Mouse (Mus musculus): ENCODE measurements around the gene Tmed4. TPM values are rescaled to one million over a fixed set of nuclear protein-coding genes. Genes with fewer than 3 reads are reported as not detected.

The Tmed4 gene
- polyA plus RNA-seq (2014; fragmentation: Nextera tagmentation; extraction: Ambion mirVana), result 145 and 154 TPM in 2 replicates

DNA sequence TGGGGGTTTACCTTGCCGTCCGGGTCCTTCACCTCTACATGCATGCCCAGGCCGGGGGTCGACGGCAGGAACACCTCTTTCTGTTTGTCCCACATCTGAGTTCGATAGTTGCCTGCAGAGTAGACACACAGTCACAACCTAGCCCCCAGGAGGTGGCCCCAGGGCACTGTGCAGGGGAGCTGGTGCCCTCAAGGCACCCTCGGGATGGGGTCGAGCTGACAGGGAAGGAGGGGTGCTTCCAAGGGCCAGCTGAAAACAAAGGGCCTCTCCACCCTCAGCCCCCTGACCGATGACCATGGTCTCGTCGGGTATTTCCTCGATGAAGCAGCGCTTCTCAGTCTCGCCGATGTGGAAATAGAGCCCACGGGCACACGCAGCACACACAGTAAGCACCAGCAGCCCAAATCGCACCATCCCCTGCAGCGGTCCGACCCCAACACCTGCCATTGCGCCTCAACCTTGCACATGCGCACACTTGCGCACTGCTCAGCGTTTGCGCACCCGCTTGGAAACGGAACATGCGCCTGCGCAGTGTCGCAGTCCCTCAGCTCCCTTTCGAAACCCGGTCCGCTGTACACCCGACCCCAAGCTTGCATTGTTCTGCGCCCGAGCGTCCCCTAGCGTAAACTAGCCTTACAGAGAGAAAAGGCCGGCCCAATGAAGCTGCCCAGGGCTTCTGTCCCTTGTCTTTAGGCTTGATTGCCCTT, at the start of gene Tmed4:
Gene Tmed4 (minus strand): TSS at position 484 of the 707 bp plus-strand sequence.
- Histone ChIP-seq H3K27ac (ENCODE audit: low read depth, low read length) (peak within 1 kb of the TSS; percentile 9; the same call in 1 of the 2 replicates), H3K4me1 (ENCODE audit: control insufficient read depth, insufficient read depth, low read length) (peaks cover 10% of the 10 kb centered on the region), H3K36me3 (ENCODE audit: control insufficient read depth, insufficient read depth, low read length) (peaks cover 4% of the 10 kb centered on the region), H3K27me3 (ENCODE audit: control insufficient read depth, insufficient read depth, low read length) (no peaks in the 10 kb centered on the region), H3K4me2 (ENCODE audit: low read depth) (peak within 1 kb of the TSS; percentile 90), H3K9me3 (ENCODE audit: control insufficient read depth, low read length) (no peaks in the 10 kb centered on the region), H3K4me3 (ENCODE audit: low read depth, low read length) (peak within 1 kb of the TSS; percentile 94), H3K9ac (ENCODE audit: low read length) (peak within 1 kb of the TSS; percentile 86)
- DNase-seq (ENCODE audit: low spot score), result peak; percentile 98
- peak; percentile 93 for ATAC-seq (ENCODE audit: insufficient read depth, low FRiP score, low TSS enrichment)
- WGBS, result under 1% methylated on average over 39 of the region's 39 CpGs

DNA sequence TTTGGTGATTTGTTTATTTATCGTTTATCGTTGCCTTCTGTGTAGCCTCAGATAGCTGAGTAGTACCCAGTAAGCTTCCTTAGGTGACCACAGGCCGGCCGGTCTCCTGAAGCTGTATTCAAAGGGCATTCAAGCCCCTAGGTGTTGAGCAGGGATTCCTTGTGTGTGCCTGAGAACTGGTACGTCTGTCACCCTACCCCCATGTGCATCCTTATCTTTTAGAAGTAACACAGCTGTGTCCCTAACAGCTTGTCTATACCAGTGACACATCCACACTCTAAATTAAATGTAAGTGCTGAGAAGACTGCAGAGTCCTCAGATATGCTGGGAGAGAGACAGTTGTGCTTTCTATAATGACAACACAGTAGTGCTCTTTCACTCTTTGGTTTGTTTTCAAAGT, 48.7 kb upstream of the Tmed4 start:
- ATAC-seq (ENCODE audit: insufficient read depth, low FRiP score, low TSS enrichment) (no peak), DNase-seq (ENCODE audit: low spot score) (no peak)
- H3K4me2 ChIP-seq (ENCODE audit: low read depth), result no peak overlapping the region
- H3K4me1 ChIP-seq (ENCODE audit: control insufficient read depth, insufficient read depth, low read length), result no peaks in the 10 kb centered on the region
- WGBS, result 84% methylated on average over 5 of the region's 5 CpGs
- H3K27ac ChIP-seq (ENCODE audit: low read depth, low read length), result no peak overlapping the region
- no peaks in the 10 kb centered on the region for H3K9me3 ChIP-seq (ENCODE audit: control insufficient read depth, low read length)
- H3K36me3 ChIP-seq (ENCODE audit: control insufficient read depth, insufficient read depth, low read length), result peaks cover 2% of the 10 kb centered on the region; the same call in 1 of the 2 replicates
- no peaks in the 10 kb centered on the region for H3K27me3 ChIP-seq (ENCODE audit: control insufficient read depth, insufficient read depth, low read length)
- H3K4me3 ChIP-seq (ENCODE audit: low read depth, low read length), result no peak overlapping the region
- H3K9ac ChIP-seq (ENCODE audit: low read length), result no peak overlapping the region

DNA sequence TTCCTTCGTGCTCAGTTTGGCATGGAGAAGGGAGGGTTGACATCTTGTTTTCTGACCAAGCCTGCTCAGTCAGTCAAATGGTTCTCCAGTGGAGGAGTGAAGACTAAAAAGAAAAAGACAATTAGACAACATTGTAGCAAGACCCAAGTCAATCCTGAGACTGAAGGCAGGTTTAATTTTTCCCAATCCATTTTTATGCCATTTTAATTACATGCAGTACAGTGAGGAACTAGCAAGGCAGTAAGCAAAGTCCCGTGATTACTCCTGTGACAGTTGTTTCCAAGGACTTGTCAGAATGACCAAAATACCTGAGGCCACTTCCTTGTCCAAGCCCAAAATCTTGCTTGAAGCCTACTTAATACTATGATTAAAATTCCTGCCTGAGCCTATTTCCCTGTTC, 47.4 kb upstream of the Tmed4 start:
- H3K9ac ChIP-seq (ENCODE audit: low read length), result no peak overlapping the region
- DNase-seq (ENCODE audit: low spot score) (no peak), ATAC-seq (ENCODE audit: insufficient read depth, low FRiP score, low TSS enrichment) (no peak)
- H3K27ac ChIP-seq (ENCODE audit: low read depth, low read length), result no peak overlapping the region
- peaks cover 2% of the 10 kb centered on the region; the same call in 1 of the 2 replicates for H3K36me3 ChIP-seq (ENCODE audit: control insufficient read depth, insufficient read depth, low read length)
- H3K9me3 ChIP-seq (ENCODE audit: control insufficient read depth, low read length), result no peaks in the 10 kb centered on the region
- 90% methylated on average over 2 of the region's 2 CpGs for WGBS
- no peaks in the 10 kb centered on the region for H3K4me1 ChIP-seq (ENCODE audit: control insufficient read depth, insufficient read depth, low read length)
- no peak overlapping the region for H3K4me3 ChIP-seq (ENCODE audit: low read depth, low read length)
- no peaks in the 10 kb centered on the region for H3K27me3 ChIP-seq (ENCODE audit: control insufficient read depth, insufficient read depth, low read length)
- no peak overlapping the region for H3K4me2 ChIP-seq (ENCODE audit: low read depth)

DNA sequence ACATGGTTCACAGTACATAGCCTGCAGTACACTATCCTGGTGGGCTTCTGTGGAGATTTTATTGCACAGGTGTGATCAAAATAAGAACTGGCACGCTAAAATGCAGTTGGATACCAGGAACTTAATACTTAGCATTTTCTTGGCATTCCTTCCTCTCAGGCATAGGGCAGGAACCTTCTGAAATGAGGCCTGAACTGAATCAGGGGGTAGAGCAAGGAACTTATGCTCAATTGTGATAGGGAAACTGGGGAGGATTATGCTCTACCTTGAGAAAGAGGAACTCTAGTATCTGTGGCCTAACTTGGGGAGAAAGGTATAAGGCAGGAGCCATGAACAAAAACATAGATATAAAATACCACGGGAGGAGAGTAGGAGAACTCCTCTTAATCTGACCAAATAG, 44.7 kb upstream of the Tmed4 start:
- 90% methylated on average over 2 of the region's 2 CpGs for WGBS
- Histone ChIP-seq H3K27me3 (ENCODE audit: control insufficient read depth, insufficient read depth, low read length) (no peaks in the 10 kb centered on the region), H3K4me2 (ENCODE audit: low read depth) (no peak overlapping the region), H3K36me3 (ENCODE audit: control insufficient read depth, insufficient read depth, low read length) (peaks cover 6% of the 10 kb centered on the region), H3K9me3 (ENCODE audit: control insufficient read depth, low read length) (no peaks in the 10 kb centered on the region), H3K4me1 (ENCODE audit: control insufficient read depth, insufficient read depth, low read length) (no peaks in the 10 kb centered on the region), H3K9ac (ENCODE audit: low read length) (no peak overlapping the region), H3K4me3 (ENCODE audit: low read depth, low read length) (no peak overlapping the region), H3K27ac (ENCODE audit: low read depth, low read length) (no peak overlapping the region)
- no peak for DNase-seq (ENCODE audit: low spot score)
- no peak for ATAC-seq (ENCODE audit: insufficient read depth, low FRiP score, low TSS enrichment)

DNA sequence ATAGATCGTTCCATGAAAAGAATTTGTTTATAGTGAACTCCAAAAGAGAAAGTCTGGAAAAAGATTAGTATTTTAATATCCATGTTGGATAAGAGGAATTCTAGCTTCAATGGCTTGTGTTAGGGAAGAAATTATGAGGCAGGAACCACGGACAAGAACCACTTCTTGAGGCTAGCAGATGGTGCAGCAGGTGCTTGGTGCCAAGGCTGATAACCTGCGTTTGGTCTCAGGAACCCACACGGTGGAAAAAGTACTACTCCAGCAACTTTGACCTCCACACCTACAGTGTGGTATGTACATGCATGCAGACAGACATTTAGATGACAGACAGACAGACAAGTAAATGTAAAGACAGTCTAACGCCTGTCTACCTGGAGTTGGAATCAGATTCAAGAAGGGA, 43.9 kb upstream of the Tmed4 start:
- H3K4me3 ChIP-seq (ENCODE audit: low read depth, low read length), result no peak overlapping the region
- no peaks in the 10 kb centered on the region for H3K9me3 ChIP-seq (ENCODE audit: control insufficient read depth, low read length)
- H3K9ac ChIP-seq (ENCODE audit: low read length), result no peak overlapping the region
- DNase-seq (ENCODE audit: low spot score) (no peak), ATAC-seq (ENCODE audit: insufficient read depth, low FRiP score, low TSS enrichment) (no peak)
- no peak overlapping the region for H3K27ac ChIP-seq (ENCODE audit: low read depth, low read length)
- peaks cover 6% of the 10 kb centered on the region for H3K36me3 ChIP-seq (ENCODE audit: control insufficient read depth, insufficient read depth, low read length)
- H3K4me1 ChIP-seq (ENCODE audit: control insufficient read depth, insufficient read depth, low read length), result no peaks in the 10 kb centered on the region
- H3K4me2 ChIP-seq (ENCODE audit: low read depth), result no peak overlapping the region
- WGBS, result 94% methylated on average over 5 of the region's 5 CpGs
- H3K27me3 ChIP-seq (ENCODE audit: control insufficient read depth, insufficient read depth, low read length), result no peaks in the 10 kb centered on the region

DNA sequence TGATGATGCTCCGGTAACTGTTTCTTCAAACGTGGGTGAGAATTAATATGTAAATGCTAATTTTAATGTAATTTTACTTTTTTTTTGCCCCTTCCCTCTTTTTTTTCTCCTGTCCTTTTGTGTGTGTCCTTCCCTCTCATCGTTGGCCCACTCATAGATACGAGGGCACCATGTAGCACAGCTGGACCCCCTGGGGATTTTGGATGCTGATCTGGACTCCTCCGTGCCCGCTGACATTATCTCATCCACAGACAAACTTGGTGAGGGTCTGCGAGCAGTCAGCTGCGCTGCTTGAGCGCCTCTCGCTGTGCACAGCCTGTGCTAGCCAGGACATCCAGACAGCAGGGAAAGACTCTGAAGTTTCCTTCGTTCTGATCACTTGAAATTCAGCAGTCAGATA, 42.2 kb upstream of the Tmed4 start:
- 96% methylated on average over 11 of the region's 11 CpGs for WGBS
- no peak for DNase-seq (ENCODE audit: low spot score)

DNA sequence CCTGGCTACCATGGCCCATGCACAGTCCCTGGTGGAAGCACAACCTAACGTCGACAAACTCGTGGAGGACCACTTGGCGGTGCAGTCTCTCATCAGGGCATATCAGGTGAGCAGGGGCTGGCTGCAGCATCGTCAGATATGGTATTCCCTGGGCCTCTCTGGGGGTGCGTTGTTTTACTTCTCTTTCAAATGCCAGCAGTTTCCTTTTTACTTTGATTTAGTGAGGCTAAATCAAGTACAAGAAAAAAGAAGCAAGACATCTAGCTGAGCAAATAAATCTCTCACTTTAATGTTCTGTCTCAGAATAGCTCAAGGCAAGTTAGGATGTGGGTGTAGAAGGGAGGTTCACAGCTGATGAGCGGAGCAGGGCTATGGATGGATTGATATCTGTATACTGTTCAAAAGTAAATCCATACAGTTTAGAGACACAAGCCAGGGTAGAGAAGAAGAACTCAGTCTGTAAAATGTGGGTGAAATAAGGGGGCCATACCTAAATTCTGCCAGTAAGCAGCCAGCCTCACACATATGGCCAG, 39.3 kb upstream of the Tmed4 start:
- Histone ChIP-seq H3K4me2 (ENCODE audit: low read depth) (no peak overlapping the region), H3K9me3 (ENCODE audit: control insufficient read depth, low read length) (no peaks in the 10 kb centered on the region), H3K9ac (ENCODE audit: low read length) (no peak overlapping the region), H3K27ac (ENCODE audit: low read depth, low read length) (no peak overlapping the region), H3K36me3 (ENCODE audit: control insufficient read depth, insufficient read depth, low read length) (peaks cover 11% of the 10 kb centered on the region), H3K4me1 (ENCODE audit: control insufficient read depth, insufficient read depth, low read length) (no peaks in the 10 kb centered on the region), H3K4me3 (ENCODE audit: low read depth, low read length) (no peak overlapping the region), H3K27me3 (ENCODE audit: control insufficient read depth, insufficient read depth, low read length) (no peaks in the 10 kb centered on the region)
- ATAC-seq (ENCODE audit: insufficient read depth, low FRiP score, low TSS enrichment) (no peak), DNase-seq (ENCODE audit: low spot score) (no peak)
- 85% methylated on average over 7 of the region's 7 CpGs for whole genome bisulfite sequencing

More for the DNA sequence above, 42.2 kb upstream of the Tmed4 start:
- no peak for ATAC-seq (ENCODE audit: insufficient read depth, low FRiP score, low TSS enrichment)
- H3K9ac ChIP-seq (ENCODE audit: low read length), result no peak overlapping the region
- H3K27ac ChIP-seq (ENCODE audit: low read depth, low read length), result no peak overlapping the region
- H3K36me3 ChIP-seq (ENCODE audit: control insufficient read depth, insufficient read depth, low read length), result peaks cover 6% of the 10 kb centered on the region
- no peaks in the 10 kb centered on the region for H3K27me3 ChIP-seq (ENCODE audit: control insufficient read depth, insufficient read depth, low read length)
- no peak overlapping the region for H3K4me3 ChIP-seq (ENCODE audit: low read depth, low read length)
- no peaks in the 10 kb centered on the region for H3K9me3 ChIP-seq (ENCODE audit: control insufficient read depth, low read length)
- H3K4me2 ChIP-seq (ENCODE audit: low read depth), result no peak overlapping the region
- H3K4me1 ChIP-seq (ENCODE audit: control insufficient read depth, insufficient read depth, low read length), result no peaks in the 10 kb centered on the region

DNA sequence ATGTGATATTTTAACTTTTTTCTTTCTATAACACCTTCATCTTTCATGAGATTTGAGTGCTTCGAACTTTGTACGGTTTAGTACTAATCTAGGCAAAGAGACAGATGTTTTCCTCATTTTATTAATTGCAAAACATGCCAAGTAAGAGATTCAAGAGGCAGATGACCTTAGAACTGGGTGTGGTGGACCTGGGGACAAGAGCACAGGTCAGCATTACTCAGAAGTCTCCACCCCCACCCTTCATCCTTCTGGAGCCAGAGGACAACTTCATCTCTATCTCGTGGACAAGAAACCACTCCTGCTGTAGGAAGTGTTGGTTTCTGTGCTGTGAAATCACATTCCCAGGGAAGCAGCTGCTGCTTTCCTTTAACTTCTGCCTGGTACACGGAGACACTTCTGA, 33.5 kb upstream of the Tmed4 start:
- Histone ChIP-seq H3K36me3 (ENCODE audit: control insufficient read depth, insufficient read depth, low read length) (peaks cover 5% of the 10 kb centered on the region; the same call in 1 of the 2 replicates), H3K4me2 (ENCODE audit: low read depth) (no peak overlapping the region), H3K4me1 (ENCODE audit: control insufficient read depth, insufficient read depth, low read length) (no peaks in the 10 kb centered on the region), H3K9ac (ENCODE audit: low read length) (no peak overlapping the region), H3K4me3 (ENCODE audit: low read depth, low read length) (no peak overlapping the region), H3K27ac (ENCODE audit: low read depth, low read length) (no peak overlapping the region), H3K27me3 (ENCODE audit: control insufficient read depth, insufficient read depth, low read length) (no peaks in the 10 kb centered on the region), H3K9me3 (ENCODE audit: control insufficient read depth, low read length) (no peaks in the 10 kb centered on the region)
- DNase-seq (ENCODE audit: low spot score) (no peak), ATAC-seq (ENCODE audit: insufficient read depth, low FRiP score, low TSS enrichment) (no peak)
- WGBS, result 93% methylated on average over 4 of the region's 4 CpGs

DNA sequence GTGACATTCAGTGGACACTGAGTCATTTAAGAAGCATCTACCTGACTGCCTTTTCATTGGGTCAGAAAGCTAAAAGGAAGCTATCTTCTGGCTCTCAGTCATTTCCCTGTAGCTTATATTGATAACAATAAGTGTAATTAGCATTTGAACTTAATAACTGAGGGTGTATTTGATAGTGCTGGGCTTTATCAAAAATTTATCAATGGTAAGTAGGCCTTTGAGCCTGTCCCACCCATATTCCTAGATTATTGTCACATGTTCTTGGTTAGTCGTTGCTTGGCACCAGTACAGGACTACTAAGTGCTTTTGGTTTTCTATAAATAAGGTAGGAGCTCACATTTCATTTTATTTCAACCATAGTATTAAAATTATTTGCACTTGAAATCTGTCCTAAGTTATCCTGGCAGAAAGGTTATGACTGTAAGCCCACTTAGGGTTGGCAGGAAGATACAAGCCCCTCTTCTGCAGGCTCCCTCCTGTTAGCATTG, 31.3 kb upstream of the Tmed4 start:
- 93% methylated on average over 1 of the region's 1 CpGs for WGBS
- Histone ChIP-seq H3K9me3 (ENCODE audit: control insufficient read depth, low read length) (no peaks in the 10 kb centered on the region), H3K27ac (ENCODE audit: low read depth, low read length) (no peak overlapping the region), H3K27me3 (ENCODE audit: control insufficient read depth, insufficient read depth, low read length) (no peaks in the 10 kb centered on the region), H3K4me2 (ENCODE audit: low read depth) (no peak overlapping the region), H3K4me1 (ENCODE audit: control insufficient read depth, insufficient read depth, low read length) (no peaks in the 10 kb centered on the region), H3K36me3 (ENCODE audit: control insufficient read depth, insufficient read depth, low read length) (peaks cover 4% of the 10 kb centered on the region; the same call in 1 of the 2 replicates), H3K4me3 (ENCODE audit: low read depth, low read length) (no peak overlapping the region), H3K9ac (ENCODE audit: low read length) (no peak overlapping the region)
- DNase-seq (ENCODE audit: low spot score) (no peak), ATAC-seq (ENCODE audit: insufficient read depth, low FRiP score, low TSS enrichment) (no peak)

Data from neural tube, embryonic 11.5 days (tissue).